Mouse (Mus musculus) megakaryocyte progenitor cell, adult 5-6 weeks (primary cell): Measurements from ENCODE around the gene Atg13. TPM values are rescaled to one million over a fixed set of nuclear protein-coding genes. Genes with fewer than 3 reads are reported as not detected.

Source experiments
- ATAC-seq: replicated peaks from 2 replicates; pipeline ENCODE4 v1.8.0; 2016; ENCODE audit warnings: mild to moderate bottlenecking, moderate TSS enrichment, inconsistent platforms; ENCODE audit not compliant: poor library complexity
- total RNA-seq, 2 experiments: library from RNA; stranded (forward) in 1 of 2; stranded (reverse) in 1 of 2; fragments of 157-497, 149-512 nt in 1 of 2; fragments of 200-1000 nt in 1 of 2; gene quantifications; 2 replicates each; pipeline versions ENCODE4 v1.2.3 to v1.2.4; 2015 to 2017

Gene Atg13
- total RNA-seq, 2 experiments from 2014 or later: 5.7 to 25.0 TPM

GRCm38 (mm10) chr2:91695436-91696224 is 14.7 kb downstream of the Atg13 start:
- ATAC-seq: no peak

- no peak for ATAC-seq
Observed at GRCm38 (mm10) chr2:91689452-91689851, 20.9 kb downstream of the Atg13 start.

DNA sequence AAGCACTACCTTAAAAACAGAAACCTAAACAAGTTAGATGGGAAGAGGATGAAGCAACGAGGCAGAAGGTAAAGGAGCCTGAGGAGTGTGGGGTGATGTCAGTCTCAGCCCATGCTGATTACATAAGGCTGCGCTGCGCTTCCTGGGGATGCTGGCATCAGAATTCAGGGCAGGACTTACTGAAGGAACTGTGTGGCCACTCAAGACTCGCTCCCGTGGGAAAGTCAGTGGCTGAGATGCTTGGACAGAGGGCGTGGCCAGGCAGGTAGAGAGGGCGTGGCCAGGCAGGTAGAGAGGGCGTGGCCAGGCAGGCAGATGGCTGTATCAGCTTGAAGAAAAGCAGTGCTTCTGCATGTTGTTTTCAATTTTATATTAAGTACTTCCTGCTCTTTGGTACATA is 26.5 kb downstream of the Atg13 start:
- no peak for ATAC-seq

- peak; percentile 94 for ATAC-seq
Observed at GRCm38 (mm10) chr2:91682850-91683249, 27.5 kb downstream of the Atg13 start.

GRCm38 (mm10) chr2:91676961-91677360 is 33.4 kb downstream of the Atg13 start:
- no peak for ATAC-seq

DNA sequence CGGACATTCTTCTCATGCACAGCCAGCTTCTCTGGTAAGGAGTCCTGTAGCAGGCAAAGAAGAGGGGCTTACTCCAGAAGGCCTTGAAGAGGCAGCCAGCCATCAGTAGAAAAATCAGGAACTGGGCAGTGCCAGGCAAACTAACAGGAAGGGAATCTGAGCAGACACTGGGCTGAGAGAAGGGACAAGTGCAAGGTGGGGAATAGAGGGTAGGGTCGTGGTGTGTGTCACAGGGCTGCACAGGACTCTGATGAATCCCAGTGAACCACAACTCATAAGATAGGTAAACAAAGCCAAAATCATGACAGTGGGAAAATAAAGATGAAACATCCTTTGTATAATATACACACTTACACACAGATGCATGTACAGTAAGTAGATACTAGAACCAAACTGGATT is 34.0 kb downstream of the Atg13 start:
- ATAC-seq: no peak

GRCm38 (mm10) chr2:91674895-91675294 is 35.5 kb downstream of the Atg13 start:
- no peak for ATAC-seq

GRCm38 (mm10) chr2:91673587-91673986 is 36.8 kb downstream of the Atg13 start:
- no peak for ATAC-seq

- ATAC-seq: no peak
Observed at GRCm38 (mm10) chr2:91670038-91670437, 40.3 kb downstream of the Atg13 start.

GRCm38 (mm10) chr2:91669326-91669725 is 41.0 kb downstream of the Atg13 start:
- no peak for ATAC-seq

DNA sequence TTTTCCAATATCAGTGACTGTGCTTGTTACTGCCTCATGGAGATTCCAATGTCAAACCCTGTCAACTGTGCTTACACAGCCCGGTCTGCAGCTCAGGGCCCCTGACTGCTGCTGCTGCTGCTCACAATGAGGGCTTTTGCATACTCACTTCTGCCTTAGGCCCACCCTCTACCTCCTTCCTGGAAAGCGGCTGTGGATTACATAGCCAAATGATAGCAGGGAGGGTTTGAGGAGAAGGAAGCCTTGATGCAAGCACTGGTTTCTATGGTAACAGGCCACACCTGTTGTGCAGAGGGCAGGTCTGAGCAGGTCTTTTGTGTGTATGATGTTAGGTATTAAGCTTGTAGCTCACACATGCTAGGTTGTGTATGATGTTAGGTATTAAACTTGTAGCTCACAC is 42.6 kb downstream of the Atg13 start:
- no peak for ATAC-seq

GRCm38 (mm10) chr2:91666386-91666910 is 43.9 kb downstream of the Atg13 start:
- ATAC-seq: no peak

DNA sequence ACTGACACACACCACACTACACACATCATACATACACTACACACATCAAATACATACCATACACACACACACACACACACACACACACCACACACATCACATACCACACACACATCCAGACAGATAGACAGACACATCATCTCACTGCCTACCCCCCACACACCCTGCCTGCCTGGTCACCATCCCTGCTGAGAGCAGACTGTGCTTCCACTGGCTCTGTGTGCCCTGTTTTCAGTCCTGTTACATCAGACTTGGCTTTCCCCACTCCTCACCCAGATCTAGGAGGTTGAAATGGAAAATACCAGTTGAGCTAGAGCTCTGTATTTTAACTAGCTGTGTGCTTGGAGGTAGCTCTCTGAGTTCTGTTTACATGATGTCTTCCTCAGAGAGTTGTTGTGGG is 45.6 kb downstream of the Atg13 start:
- ATAC-seq: no peak

DNA sequence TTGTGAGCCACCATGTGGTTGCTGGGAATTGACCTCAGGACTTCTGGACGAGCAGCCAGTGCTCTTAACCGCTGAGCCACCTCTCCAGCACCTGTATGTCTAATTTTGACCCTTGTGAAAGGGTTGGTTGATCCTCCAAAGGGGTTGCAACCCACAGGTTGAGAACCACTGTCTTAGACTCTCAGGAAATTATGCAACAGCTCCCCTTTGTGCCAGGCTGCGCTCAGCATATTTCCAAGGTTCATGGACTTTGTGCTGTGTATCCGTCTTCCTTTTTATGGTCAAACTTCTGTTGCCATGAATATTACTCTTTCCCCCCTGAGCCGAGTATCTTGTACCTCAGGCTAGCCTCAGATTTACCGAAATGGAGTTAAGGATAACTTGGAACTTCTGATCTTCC is 49.4 kb downstream of the Atg13 start:
- ATAC-seq: peak; percentile 29; the same call in 1 of the 2 replicates

- ATAC-seq: no peak
Observed at GRCm38 (mm10) chr2:91659657-91660056, 50.7 kb downstream of the Atg13 start.

DNA sequence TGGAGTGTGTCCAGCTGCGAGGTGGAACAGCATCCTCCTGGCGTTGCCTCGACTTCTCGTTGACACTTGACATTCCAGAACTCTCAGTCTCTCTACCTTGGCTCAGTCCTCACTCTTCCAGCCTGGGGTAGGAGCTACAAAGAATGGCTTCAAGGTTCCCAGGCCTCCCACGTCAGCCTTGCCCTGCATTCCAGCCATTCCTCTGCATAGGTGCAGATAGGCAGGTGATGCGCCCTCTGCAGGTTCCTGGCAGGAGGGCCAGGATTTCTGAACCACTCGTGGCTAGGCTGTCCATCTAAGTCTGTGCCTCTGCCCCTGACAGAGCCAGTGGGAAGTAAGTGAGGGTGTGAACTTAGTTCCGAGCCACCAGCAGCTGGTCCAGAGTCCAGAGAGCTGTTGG is 53.6 kb downstream of the Atg13 start:
- ATAC-seq: peak; percentile 52; the same call in 1 of the 2 replicates

DNA sequence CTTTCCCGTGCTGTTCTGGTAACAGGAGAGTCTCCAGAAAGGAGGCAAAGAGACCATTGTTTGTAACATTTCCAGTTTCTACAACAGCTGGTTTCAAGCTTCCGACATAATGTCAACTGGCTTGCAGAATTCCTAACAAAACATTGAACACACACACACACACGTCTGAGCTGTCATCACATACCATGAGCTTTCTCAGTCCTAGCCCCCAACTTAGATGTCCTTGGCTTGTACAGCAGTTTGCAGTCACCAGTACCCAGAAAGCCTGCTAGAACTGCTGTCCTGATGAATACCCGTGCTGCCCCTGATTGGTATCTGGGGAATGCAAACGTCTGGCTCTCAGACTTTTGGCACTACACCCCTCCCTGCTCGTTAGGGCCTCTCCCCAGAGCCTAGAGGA is 54.5 kb downstream of the Atg13 start:
- ATAC-seq: no peak

DNA sequence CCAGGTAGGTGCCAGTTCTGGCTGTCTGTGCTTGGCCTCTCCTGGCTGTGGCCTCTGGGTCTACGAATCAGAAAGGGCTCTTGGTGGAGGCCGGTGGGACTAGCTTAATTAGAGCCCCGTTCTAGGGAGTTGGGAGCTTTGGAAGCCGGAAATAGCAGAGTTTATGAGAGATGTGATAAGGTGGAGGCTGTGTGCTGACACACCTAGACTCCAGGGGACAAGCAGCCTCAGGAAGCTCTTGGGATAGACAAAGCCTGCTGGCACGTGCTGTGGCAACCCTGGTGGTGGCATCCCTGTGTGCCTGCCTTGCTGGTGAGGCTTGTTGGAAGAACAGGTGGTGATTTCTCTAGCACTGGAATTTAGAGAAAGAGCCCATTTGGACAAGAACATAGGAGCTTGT is 55.0 kb downstream of the Atg13 start:
- ATAC-seq: no peak

DNA sequence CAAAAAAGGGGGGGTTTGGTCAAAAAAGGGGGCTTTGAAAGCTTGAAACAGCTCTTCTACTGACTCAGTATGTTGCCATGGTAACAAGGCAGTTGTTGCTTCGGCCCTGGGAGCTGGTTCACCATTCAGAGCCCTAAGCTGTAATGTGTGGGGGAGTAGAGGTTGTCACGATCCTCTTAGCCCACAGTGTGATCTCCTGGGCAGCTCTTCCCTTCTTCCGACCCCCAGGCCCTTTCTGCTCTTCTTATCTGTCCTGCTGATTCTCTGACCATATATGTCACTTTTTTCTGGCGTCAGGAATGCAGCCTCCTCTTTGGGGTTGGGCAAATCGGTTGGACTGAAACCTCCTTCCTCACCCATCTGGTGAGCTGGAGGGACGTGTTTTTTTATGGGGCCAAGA is 57.5 kb downstream of the Atg13 start:
- no peak for ATAC-seq

DNA sequence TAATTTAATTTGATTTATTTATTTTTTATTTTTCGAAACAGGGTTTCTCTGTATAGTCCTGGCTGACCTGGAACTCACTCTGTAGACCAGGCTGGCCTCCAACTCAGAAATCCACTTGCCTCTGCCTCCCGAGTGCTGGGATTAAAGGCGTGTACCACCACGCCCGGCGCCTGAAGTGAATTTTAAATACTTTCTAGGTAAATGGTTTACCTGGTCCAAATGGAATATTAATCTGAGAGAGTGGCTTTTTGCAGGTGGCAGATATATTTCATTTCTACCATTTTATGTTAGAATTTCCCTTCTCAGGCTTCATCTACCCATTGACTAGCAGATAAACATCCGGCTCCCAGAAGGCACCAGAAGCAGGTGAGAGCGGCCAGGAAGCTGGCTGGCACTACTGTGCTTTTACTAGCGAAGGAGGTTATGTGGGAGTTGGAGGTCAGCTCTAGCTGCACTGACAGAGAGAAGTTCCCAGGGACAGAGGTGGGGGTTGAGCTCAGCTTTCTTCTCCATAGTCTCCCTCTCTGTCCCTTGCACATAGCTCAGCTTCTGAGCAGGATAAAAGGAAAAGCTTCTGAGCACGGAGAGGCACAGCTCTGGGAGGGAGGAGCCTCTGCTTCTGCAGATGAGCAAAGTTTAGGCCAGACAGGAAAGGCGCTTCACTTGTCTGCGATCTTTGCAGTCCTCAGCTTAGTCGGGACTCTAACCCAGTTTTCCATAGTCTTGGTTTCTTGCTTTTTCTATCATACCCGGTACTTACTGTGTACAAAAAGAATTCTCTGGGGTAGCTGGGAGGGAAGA is 58.7 kb downstream of the Atg13 start:
- ATAC-seq: no peak

DNA sequence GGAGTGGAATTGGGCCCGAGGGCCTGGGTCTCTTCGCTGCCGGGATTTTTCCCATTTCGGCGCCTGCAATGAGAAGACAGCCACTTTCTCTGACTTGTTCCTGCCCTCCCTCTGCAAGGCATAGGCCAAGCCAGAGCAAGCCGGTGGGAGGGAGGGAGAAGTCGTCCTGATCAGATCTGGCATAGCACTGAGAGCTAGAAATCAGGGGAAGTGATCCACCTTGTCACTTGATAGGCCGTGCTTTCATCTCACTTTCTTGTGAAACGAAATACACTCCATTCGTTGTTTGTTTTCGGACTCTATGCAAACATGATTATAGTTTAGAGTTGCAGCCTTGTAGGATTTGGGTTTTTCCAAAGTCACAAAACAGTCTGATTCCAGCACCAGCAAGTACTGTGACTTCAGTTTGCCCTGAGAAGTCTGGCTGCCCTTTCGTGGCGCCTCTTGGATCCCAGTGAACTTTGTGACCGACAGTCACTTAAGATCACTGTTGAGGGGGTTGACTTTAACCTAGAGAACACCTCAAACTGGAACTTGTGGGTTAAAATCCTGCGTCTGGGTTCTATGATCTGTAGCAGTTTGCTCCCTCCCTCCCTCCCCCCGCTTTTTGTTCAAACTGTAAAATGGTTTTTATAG is 59.9 kb downstream of the Atg13 start:
- peak; percentile 26 for ATAC-seq
